Mouse (Mus musculus) thymus, postnatal 25 days (tissue): ENCODE measurements around the gene Trip6.

Experiments
- DNase-seq: peaks from one replicate; pipeline ENCODE4 v3.0.0; 2022

The Trip6 gene

DNA sequence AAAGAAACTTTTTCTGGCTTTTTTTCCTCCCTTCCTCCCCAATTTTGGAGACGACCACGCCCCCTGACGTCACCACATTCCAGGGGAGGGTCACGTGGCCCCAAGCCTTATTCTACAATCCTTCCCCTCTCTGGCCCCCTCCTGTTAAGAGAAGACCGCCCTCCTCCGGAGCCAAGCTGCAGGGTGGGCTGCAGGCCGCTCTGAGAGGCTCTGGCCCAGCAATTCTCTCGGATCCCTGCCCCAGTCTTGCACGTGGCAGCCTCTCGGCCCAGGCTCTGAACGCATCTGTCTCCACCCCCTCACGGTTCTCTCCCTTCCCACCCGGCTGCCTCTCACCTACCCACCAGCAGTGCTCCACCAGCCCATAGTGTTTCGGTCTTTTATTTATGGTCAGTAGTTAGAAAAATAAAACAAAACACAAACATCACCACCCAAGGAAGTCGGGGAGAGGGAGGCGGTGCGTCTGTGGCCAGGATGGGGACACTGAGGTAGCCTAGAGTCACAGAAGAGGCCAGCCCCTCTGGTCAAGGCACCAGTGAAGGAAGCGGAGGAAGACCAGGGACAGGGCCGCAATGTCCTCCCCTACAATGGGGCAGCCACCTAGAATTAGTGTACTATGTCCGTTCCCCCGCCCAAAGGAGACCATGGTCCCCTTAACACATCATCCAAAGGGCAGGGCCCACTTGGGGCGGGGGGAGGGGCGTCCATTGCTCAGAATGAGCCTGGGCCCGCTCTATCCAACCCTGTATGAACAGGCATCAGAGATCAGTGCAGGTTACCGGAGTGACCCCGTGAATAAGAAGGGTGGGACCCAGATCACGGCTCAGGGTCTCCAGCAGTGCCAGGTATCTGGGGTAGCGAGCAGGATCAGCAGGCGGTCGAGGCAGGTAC, at the start of gene Trip6:
Trip6 (minus strand) TSS at position 212 of the 891 bp plus-strand sequence.
- no peak for DNase-seq

DNA sequence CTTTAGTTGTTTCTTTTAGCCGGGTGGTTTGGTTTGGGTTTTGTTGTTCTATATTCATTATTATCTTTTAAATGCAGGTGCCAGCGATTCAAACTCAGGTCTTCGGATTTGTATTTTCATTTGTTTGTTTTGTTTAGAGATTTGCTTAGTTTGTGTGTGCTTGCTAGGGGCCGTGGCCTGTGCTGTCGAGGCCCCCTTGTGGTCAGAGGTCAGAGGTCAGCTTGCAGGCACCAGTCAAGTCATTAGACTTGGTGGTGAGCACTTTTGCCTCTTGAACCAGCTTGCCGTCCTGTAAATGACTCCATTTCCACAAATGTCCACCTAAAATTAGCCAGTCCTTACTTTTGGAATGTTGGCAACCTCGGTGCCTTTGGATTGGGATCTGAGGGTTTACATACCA, 44.2 kb upstream of the Trip6 start:
- DNase-seq, result peak; percentile 30

DNA sequence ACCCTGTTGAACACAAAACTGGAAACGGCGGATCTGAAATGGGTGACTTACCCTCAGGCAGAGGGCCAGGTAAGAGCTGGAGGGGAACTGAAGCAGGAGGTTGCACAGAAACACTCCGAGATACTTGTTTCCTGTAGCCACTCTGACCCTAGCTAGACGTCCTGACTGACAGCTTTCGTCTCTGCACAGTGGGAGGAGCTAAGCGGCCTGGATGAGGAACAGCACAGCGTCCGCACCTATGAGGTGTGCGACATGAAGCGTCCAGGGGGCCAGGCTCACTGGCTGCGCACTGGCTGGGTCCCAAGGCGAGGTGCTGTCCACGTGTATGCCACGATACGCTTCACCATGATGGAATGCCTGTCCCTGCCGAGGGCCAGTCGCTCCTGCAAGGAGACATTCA, 39.9 kb upstream of the Trip6 start:
- no peak for DNase-seq

DNA sequence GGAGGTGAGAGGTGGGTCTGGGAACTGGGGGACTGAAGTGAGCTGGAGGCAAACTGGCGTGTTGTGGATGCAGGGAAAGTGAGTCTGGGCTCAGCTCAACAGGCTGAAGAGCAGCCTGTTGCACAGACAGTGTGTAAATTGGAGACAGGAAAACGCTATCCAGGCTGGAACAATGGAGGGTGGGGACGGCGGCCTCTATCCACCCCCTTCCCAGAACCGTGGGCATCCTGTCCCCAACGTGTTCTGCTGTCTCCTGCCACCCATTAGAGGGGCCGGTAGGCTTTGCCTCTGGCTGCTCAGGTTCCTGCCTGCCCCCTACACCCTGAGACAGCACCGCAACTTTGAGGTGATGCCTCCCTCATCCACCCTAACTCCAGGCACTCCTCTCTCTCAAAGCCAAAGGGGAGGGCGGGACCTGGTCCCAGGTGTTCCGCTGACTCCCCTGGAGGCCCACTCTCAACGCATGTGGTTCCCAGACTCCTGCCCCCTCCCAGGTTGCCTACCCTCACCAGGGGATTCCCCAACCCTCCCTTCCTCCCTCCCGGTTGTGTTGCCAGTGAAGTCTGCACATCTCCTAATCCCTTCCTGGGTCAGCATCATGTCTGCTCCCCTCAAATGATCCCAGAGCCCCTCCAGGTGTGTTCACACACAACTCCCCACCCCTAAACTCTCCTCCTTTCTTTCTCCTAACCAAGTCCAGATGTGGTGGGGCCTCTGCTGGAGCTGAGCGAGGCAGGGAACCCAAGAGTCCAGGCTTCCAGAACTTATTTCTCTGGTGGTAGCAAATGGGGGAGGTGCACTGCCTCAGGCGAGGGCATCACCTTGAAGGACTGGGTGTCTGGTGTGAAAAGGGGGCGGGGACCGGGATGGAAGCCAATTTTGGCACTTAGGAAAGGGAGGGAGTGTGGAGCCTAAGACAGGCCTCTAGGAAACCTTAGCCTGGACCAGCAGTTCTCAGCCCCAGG, 38.1 kb upstream of the Trip6 start:
- no peak for DNase-seq

GRCm38 (mm10) chr5:137351394-137351793, 37.2 kb upstream of the Trip6 start:
- no peak for DNase-seq

GRCm38 (mm10) chr5:137351058-137351380, 36.8 kb upstream of the Trip6 start:
- DNase-seq, result no peak

DNA sequence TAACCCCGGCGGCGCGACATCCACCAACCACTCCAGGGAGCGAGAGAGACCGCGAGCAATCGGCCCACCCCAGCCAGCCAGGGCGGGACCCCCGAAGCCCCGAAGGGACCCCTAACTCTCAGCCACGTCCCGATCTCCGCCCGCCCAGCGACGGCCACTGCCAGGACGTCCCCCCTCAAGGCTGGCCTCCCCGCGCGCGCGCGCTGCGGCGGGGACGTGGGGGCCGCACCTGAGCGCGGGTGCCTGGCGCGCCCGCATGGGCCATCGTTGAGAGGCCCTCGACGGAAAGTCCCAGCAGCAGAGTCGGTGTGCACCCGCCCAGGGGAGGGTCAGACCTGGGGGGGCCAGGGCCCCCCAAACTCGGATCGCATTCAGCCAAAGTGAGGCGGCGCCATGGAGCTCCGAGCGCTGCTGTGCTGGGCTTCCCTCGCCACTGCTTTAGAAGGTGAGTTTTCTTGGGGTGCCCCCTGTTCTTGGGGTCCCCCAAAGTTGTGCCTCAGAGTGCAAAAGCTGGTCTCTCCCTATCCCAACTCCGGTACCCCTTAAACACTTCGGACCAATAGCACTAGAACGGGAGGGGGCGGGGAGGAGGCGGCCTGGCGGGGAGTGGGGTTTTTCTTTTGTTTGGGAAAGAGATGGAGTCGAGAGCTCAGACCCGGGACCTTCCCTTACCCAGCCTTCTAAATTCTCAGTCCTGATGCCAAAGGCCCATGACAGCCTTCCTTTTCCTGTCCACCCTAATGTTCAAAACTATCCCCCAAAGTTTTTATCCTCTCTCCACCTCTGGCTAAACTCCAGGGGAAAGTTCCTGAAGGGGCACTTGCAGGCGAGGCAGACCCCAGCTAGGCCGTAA, 36.2 kb upstream of the Trip6 start:
- no peak for DNase-seq

DNA sequence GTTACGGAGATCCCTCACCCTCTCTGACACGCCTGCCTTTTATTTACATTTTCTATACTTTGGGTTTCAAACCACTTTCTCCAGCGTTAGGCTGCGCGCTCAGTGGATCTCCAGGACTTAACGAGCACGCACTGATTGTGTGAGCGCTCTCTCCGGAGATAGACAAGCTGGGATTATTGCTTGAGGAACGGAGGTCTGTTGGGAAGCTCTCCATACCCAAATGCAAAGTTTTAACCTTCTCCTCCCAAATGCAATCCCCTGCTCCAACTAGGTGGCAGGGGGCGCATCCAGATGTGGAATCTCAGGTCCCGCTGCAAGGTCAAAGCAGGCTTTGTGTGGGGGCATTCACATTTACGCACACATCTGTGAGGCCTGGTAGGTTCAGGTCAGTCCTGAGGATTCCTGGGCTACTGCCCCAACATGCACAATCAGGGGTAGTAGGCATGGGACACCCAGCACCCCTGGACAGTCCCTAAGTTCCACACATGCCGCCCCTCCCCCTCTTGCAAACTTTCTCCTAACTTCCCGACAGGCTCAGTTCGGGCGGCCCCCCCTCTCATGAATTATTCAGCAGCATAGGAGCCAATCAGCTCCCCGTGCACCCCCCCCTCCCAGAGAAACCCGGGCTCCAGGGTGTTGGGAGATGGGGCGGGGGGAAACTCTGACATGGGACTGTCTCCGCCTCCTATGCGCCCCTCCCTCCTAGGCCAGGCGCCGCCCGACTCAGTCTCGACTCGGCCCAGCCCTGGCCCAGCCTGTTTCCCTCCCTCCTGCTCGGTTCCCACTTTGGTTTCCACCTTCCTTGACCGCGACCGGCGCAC, 35.4 kb upstream of the Trip6 start, which contains the start of gene Ephb4:
Ephb4 (plus strand) TSS at position 726 of the 821 bp plus-strand sequence.
- DNase-seq, result peak; percentile 15

DNA sequence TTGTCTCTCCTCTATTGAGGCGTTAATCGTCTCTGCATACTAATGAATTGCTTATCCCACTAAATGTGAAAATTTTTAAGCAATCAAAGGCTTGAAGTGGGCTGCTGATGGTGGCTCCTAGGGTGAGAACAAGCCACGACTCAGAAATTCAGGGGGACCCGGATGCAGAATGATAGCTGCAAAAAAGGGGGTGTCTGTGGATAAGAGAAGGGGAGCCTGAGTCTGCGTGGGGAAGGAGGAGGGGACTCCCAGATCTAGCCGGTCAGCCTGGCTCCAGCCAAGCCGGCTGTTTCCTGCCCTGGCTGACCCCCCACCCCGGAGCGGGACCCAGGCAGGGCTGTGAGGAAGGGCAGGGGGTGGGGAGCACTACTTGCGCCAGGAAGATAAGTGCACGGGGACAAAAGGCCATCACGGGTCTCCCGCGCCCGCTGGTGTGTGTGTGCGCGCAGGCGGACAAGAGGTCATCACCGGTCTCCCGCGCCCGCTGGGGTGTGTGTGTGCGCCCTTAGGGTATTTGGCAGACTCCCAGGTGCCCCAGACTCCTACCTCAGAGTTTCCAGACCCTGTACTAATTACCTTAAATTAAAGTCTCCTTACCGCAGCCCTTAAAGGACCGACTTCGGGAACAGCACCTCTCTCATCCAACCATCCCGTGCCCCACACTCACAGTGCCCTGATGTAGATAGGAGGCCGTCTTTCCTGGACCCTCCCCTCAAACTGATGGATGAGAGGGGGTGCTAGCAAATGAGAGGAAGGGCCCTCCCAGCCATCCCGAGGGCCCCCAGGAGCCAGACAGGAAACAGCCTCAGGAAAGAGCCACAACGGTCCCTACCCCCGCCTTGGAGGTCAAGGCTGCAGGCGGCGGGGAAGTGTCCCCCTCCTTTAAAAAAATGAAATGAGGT, 34.5 kb upstream of the Trip6 start:
- DNase-seq, result no peak

DNA sequence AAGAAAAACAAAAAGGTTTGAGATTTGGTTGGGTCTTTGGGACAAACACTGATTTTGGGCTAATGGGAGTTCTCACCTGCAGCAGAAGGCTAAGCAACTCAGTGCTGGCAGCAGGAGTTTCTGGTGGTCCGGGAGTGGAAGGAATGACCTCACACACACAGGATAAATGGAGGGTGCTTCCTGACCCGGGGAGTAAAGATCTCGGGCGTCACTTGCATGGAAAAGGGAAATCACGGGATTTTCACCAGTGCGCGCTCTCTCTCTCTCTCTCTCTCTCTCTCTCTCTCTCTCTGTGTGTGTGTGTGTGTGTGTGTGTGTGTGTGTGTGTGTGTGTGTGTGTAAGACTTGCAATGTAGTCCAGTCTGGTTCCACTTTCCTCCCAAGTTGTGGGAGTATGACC, 33.7 kb upstream of the Trip6 start:
- DNase-seq, result no peak

- no peak for DNase-seq
Observed at GRCm38 (mm10) chr5:137346983-137347382, 32.8 kb upstream of the Trip6 start.

- DNase-seq, result no peak
Observed at GRCm38 (mm10) chr5:137346388-137346787, 32.2 kb upstream of the Trip6 start.

GRCm38 (mm10) chr5:137345821-137346220, 31.6 kb upstream of the Trip6 start:
- no peak for DNase-seq

GRCm38 (mm10) chr5:137343869-137344268, 29.7 kb upstream of the Trip6 start:
- no peak for DNase-seq

DNA sequence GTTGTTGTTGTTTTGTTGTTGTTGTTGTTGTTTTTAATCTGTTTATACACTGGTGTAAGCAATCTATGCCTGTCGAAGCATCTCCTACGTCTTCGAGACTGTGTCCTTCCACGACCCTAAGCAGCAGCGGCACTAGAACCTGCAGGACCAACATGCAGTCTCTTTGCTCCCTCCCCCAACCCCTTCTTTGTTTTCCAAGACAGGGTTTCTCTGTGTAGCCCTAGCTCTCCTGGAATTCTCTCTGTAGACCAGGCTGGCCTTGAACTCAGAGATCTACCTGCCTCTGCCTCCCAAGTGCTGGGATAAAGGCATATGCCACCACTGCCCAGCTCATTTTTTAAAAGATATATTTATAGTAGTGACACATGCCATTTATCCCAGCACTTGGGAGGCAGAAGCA, 29.2 kb upstream of the Trip6 start:
- DNase-seq, result no peak

- no peak for DNase-seq
Observed at GRCm38 (mm10) chr5:137342407-137343012, 28.3 kb upstream of the Trip6 start.

DNA sequence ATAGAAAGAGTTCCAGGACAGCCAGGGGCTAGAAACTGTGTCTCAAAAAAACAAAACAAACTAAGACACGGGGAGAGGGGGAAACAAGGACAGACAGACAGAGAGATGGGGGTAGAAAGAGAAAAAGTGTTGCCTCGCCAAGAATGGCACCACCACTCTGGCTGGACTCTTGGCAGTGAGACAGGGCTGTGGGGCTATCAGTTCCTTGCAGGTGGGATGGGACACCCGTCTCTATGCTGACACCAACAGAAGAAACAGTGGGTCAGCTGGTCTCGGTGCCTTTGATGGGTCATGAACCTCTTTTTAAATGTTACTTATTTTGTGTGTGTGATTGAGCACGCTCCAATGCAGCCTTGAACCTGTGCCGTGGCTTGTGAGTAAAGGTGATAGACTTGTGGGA, 26.0 kb upstream of the Trip6 start:
- no peak for DNase-seq

DNA sequence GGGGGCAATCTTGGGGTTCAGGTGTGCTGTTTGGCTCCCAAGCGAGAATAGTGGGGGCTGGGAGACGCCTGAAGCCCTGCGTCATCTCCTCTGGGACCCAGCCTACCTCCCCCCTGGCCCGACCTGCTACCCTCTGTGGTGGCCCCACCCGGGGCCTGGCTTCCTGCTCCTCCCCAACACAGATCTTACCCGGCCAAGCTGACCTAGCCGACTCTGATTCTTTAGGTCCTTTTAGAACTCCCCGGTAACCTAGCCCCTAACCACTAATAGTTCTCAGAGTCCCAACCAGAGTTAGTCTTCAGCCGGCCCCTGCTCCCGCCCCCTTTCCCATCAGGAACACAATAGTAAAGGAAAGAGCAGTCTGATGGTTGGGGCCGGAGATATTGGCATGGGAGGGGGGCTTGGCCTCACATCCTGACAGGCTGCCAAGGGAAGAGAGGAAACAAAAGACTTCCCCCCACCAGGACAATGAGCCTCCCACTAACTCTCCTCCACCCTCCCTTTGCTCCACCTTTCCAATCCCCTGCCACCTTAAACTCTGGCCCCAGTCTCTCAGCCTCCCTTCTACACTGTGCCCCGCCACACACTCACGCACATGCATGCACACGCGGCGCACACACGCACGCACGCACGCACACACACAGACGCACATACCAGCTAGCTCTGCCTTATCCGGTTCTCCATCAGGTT, 25.2 kb upstream of the Trip6 start:
- no peak for DNase-seq

GRCm38 (mm10) chr5:137338663-137339289, 24.6 kb upstream of the Trip6 start:
- no peak for DNase-seq
